Mouse (Mus musculus) G1E (cell line): ENCODE data around the gene Nabp2. TPM values are rescaled to one million over a fixed set of nuclear protein-coding genes. Genes with fewer than 3 reads are reported as not detected.

Experiments used
- ATAC-seq: 2 replicates; pipeline ENCODE4 v1.8.0; 2016; ENCODE audit warnings: mild to moderate bottlenecking; ENCODE audit not compliant: insufficient number of reproducible peaks, poor library complexity, low FRiP score, severe bottlenecking; ENCODE audit errors: extremely low read depth
- DNase-seq: peaks from one replicate; pipeline ENCODE4 v3.0.0; 2012; ENCODE audit warnings: low spot score
- H3K27me3 ChIP-seq: 2 replicates; pipeline ENCODE4 v1.6.1; 2012; ENCODE audit warnings: mild to moderate bottlenecking, low read length, inconsistent platforms; ENCODE audit not compliant: insufficient read depth
- H3K36me3 ChIP-seq: replicated peaks from 2 replicates; pipeline ENCODE3; 2012; ENCODE audit warnings: mild to moderate bottlenecking, inconsistent platforms
- H3K4me1 ChIP-seq: 2 replicates; pipeline ENCODE4 v1.6.1; 2012; ENCODE audit warnings: low read depth, low read length, inconsistent platforms, mixed read lengths; ENCODE audit not compliant: insufficient read depth
- H3K4me3 ChIP-seq: 2 replicates; pipeline ENCODE4 v1.5.1; 2012; ENCODE audit warnings: low read depth, mild to moderate bottlenecking, inconsistent platforms, low read length, moderate library complexity, mixed read lengths
- H3K9me3 ChIP-seq: replicated peaks from 2 replicates; pipeline ENCODE4 v1.6.1; 2012; ENCODE audit warnings: inconsistent platforms
- CTCF ChIP-seq: IDR thresholded peaks from 2 replicates; pipeline ENCODE4 v1.5.1; 2012; ENCODE audit warnings: low read depth, low read length, inconsistent platforms, mixed read lengths
- GATA1 ChIP-seq: IDR thresholded peaks from 2 replicates; pipeline ENCODE4 v1.6.1; 2012; ENCODE audit warnings: borderline replicate concordance, low read length, inconsistent platforms, mixed read lengths
- GATA2 ChIP-seq: IDR thresholded peaks from 2 replicates; pipeline ENCODE4 v1.6.1; 2012; ENCODE audit warnings: low read depth, low read length, inconsistent platforms, borderline replicate concordance
- POLR2AphosphoS5 ChIP-seq: IDR thresholded peaks from 2 replicates; pipeline ENCODE4 v1.6.1; 2012; ENCODE audit warnings: low read depth, low read length, inconsistent platforms; ENCODE audit not compliant: insufficient replicate concordance
- TAL1 ChIP-seq: conservative IDR thresholded peaks from 2 replicates; pipeline ENCODE4 v1.6.1; 2012; ENCODE audit warnings: low read depth, low read length, inconsistent platforms, mixed read lengths
- polyA plus RNA-seq: library from polyadenylated mRNA; stranded (reverse); fragments of >175 nt; gene quantifications from 2 replicates; pipeline ENCODE4 v1.2.3, GENCODE M21; 2012
- total RNA-seq, 2 experiments: library from RNA; stranded (forward) in 1 of 2; stranded (reverse) in 1 of 2; fragments of 200-1000 nt in 1 of 2; fragments of >200 nt in 1 of 2; fragmentation: Nextera tagmentation in 1 of 2; gene quantifications; 2 replicates each; pipeline ENCODE4 v1.2.3; 2014 to 2017

Gene Nabp2
- total RNA-seq (2014; fragmentation: Nextera tagmentation) (121 and 148 TPM in 2 replicates), total RNA-seq (2017) (34.2 and 37.3 TPM in 2 replicates), polyA plus RNA-seq (152 and 197 TPM in 2 replicates)

DNA sequence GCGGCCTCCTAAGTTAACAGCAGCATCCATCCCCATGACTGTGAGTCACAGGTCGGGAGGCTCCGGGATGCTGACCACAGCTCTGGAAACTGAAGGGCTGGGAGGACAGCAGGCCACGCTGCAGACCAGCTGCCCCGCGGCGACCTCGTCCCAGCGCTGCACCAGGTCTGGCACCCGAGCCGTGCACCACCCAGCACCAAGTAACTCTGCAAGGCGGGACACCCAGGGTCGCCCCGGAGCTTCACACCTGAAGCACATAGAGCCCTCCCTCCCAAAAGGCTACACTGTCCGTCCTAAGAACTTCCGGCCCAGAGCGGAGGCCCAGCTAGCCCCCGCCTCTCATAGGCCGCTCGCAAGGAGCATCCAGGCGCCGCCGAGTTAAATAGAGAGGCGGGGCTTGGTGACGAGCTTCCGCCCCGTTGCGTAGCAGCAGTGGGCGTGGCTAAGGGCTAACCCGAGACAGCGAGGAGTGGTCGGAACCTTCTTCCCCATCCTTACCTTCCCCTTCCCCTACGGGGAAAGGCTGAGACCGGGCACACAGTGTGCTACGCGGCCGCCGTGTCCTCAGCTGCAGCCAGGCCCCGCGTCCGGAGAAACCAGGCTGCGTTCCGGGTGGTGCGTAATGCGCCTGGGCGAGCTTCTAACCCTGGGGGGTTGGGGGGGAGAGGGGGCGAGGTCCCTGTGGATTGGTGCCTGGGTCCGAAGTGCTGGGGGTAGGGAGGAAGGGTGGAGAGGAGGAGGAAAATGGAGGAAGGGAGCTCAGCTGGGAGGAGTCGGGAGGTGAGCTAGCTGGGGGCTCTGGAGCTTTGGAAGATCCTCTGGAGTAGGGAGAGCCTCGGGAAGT lies at the start of gene Nabp2, which contains the start of gene Rnf41:
Gene Nabp2 (minus strand): TSS at position 282 of the 844 bp plus-strand sequence.
Gene Rnf41 (plus strand): TSS at position 447 of the 844 bp plus-strand sequence.
- H3K36me3 ChIP-seq = peaks cover 55% of the 10 kb centered on the region
- no peaks in the 10 kb centered on the region for H3K9me3 ChIP-seq
- H3K27me3 ChIP-seq = no peaks in the 10 kb centered on the region
- H3K4me3 ChIP-seq = peak within 1 kb of the TSS; percentile 88
- peaks cover 55% of the 10 kb centered on the region for H3K4me1 ChIP-seq
- ATAC-seq (peak; percentile 85), DNase-seq (peak; percentile 82)
- TF ChIP-seq CTCF (no peak), GATA1 (no peak), POLR2AphosphoS5 (no peak), GATA2 (no peak), TAL1 (no peak)

DNA sequence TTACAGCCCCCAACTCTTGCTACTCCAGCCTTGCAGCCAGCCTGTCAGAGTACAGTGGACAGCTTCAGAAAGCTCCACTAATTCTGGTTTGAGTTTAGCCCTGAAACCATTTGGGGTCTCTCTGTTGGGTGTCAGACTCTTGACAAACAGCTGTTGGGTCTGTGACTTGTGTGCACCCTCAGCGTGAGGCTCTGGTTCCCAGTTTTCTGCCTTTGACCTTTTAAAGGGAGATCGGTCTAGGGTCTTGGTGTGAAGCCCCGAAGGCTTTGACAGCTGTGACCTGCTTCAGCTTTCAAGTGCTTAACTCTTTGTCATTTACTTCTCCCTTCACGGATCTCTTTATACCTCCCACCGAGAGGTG lies 49.0 kb upstream of the Nabp2 start:
- Histone ChIP-seq H3K36me3 (peaks cover 48% of the 10 kb centered on the region), H3K9me3 (no peaks in the 10 kb centered on the region), H3K4me1 (peaks cover 41% of the 10 kb centered on the region), H3K4me3 (peak overlapping the region; percentile 87; the same call in 1 of the 2 replicates), H3K27me3 (no peaks in the 10 kb centered on the region)
- ATAC-seq = no peak
- DNase-seq = peak; percentile 6
- TF ChIP-seq GATA1 (no peak), GATA2 (no peak), CTCF (no peak), POLR2AphosphoS5 (no peak), TAL1 (no peak)

DNA sequence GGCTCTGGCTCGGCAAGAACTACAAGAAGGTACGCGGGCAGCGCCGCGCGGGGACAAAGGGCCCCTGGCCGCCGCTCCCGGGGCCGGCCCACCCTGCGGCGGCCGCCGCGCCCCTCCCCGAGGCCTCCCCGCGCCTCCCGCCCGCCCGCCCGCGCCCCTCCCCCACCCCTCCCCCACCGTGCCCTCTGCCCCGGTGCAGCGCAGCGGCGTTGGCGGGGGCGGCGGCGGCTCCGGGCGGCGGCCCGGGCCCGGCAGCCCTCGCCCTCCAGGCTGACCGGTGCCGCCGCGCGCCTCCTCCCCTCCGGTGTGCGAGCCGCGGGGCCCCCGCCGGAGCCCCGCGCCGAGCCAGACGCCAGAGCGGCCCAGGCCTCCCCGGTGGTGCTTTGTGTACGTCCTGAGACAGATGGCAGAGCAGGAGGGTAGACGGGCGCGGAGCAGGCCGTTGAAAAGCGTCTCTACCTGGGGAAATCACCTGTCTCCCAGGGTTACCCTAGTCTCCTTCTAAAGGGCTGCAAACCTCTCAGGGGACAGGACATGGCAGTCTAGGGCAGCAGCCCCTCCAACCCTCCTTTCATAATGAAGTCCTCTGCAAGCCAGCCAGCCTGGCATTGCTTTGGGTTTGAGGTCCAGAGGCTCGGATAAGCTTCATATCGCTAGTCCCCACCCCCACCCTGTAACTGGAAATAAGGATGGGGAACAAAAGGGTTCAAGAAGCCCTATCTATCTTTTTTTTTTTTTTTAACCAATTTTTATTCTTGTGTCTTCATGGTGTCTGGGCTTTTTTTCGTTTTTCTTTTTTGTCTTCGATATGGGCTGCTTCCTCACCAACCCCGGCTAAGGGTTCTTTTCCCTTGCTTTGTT lies 48.3 kb upstream of the Nabp2 start:
- Histone ChIP-seq H3K9me3 (no peaks in the 10 kb centered on the region), H3K27me3 (no peaks in the 10 kb centered on the region), H3K36me3 (peaks cover 42% of the 10 kb centered on the region), H3K4me3 (peak overlapping the region; percentile 87), H3K4me1 (peaks cover 47% of the 10 kb centered on the region)
- DNase-seq (peak; percentile 65), ATAC-seq (no peak; the same call in 1 of the 2 replicates)
- no peak for TF ChIP-seq POLR2AphosphoS5
- TF ChIP-seq CTCF = no peak
- no peak for TF ChIP-seq TAL1
- TF ChIP-seq GATA1 = no peak
- no peak for TF ChIP-seq GATA2

DNA sequence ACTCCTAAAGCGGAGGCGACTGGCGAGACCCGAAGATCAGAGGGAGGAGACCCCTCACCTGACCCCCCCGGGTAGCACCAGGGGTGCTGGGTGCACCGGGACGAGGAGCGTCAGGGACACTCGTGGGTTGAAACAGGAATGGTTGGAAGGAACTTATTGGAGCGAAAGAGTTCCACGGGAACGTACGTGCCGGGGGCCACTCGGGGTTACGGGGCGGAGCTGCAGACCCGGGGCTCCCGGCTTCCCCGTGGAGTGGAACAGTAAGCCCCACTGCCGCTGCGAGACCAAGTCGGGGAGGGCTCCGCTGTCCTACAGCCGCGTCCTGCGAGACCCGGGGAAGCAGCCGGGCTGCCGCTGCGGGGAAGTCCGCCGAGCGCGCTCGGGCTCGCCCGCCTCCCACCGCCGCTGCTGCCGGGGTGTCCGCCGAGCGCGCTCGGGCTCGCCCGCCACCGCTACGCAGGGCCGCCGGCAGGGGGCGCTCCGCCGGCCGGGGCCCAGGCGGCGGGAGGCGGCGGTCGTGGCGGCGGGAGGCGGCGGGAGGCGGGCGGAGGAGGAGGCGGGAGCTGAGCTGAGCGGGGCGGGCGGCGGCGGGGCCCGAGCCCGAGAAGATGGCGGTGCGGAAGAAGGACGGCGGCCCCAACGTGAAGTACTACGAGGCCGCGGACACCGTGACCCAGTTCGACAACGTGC lies 47.6 kb upstream of the Nabp2 start, which contains the start of gene Smarcc2:
Gene Smarcc2 (plus strand): TSS at position 530 of the 690 bp plus-strand sequence.
- H3K27me3 ChIP-seq = no peaks in the 10 kb centered on the region
- no peak for TF ChIP-seq POLR2AphosphoS5
- no peak for TF ChIP-seq TAL1
- no peak for TF ChIP-seq GATA1
- no peak for TF ChIP-seq CTCF
- TF ChIP-seq GATA2 = no peak
- ATAC-seq (0 out of 2 replicates have a peak, but pooled peaks have one; percentile 5), DNase-seq (peak; percentile 90)
- H3K4me1 ChIP-seq = peaks cover 50% of the 10 kb centered on the region
- no peaks in the 10 kb centered on the region for H3K9me3 ChIP-seq
- peaks cover 35% of the 10 kb centered on the region for H3K36me3 ChIP-seq
- peak within 1 kb of the TSS; percentile 87 for H3K4me3 ChIP-seq

DNA sequence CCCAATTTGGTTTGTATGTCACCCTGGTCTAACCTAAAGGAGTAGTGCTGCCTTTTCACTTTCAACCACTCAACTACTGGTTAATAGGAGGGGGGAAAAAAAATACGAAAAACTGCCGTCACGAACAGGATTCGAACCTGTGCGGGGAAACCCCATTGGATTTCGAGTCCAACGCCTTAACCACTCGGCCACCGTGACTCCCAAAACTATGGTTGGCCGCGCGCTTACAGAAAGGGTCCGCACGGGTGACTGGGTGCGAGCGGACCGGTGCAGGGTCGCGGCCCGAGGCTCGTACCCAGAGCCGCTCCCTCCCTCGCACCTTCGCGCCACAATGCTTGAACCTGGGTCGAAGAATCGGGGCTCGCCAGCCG lies 47.0 kb upstream of the Nabp2 start:
- no peak for TF ChIP-seq TAL1
- no peak for TF ChIP-seq GATA1
- TF ChIP-seq POLR2AphosphoS5 = no peak
- no peak for TF ChIP-seq GATA2
- no peak for TF ChIP-seq CTCF
- Histone ChIP-seq H3K9me3 (no peaks in the 10 kb centered on the region), H3K27me3 (peaks cover 2% of the 10 kb centered on the region; the same call in 1 of the 2 replicates), H3K4me1 (peaks cover 51% of the 10 kb centered on the region), H3K4me3 (peak overlapping the region; percentile 87), H3K36me3 (peaks cover 29% of the 10 kb centered on the region)
- peak; percentile 72 for ATAC-seq
- DNase-seq = peak; percentile 43
